16 mouse cellular contexts compared by ENCODE assay signal in genomic region chr15:63694150-63694549, GRCm38 (mm10).
"Had no signal": no experiment of that assay in that cellular context is flagged by ENCODE, and none has a peak within 500 bp of the region (broad histone marks: within the 10 kb centered on the region; RNA-seq: fewer than 3 reads in every experiment).

No protein-coding gene starts in this region.

- H3K27ac ChIP-seq: neural tube, embryonic 13.5 days; neural tube, embryonic 15.5 days; stomach, embryonic 15.5 days; stomach, postnatal 0 days had no signal

- H3K9me3 ChIP-seq: neural tube, embryonic 13.5 days; neural tube, embryonic 15.5 days; stomach, embryonic 15.5 days had no signal

- DNase-seq: retina, postnatal 1 day; right cerebral cortex, adult 18-20 months; right cerebral cortex, postnatal 14 days; right cerebral cortex, postnatal 25 days; right cerebral cortex, postnatal 4 days; spleen, adult 18-20 months; thymus, adult 18-20 months; thymus, adult 2 months; thymus, postnatal 14 days; thymus, postnatal 25 days; thymus, postnatal 36 days; thymus, postnatal 4 days had no signal

- H3K36me3 ChIP-seq: neural tube, embryonic 13.5 days; neural tube, embryonic 15.5 days; stomach, embryonic 15.5 days had no signal

- H3K9ac ChIP-seq: neural tube, embryonic 13.5 days; neural tube, embryonic 15.5 days; stomach, embryonic 15.5 days had no signal

- H3K27me3 ChIP-seq: neural tube, embryonic 13.5 days; neural tube, embryonic 15.5 days; stomach, embryonic 15.5 days had no signal

- H3K4me1 ChIP-seq: neural tube, embryonic 13.5 days; neural tube, embryonic 15.5 days; stomach, embryonic 15.5 days had no signal

- H3K4me3 ChIP-seq: neural tube, embryonic 13.5 days; neural tube, embryonic 15.5 days; stomach, embryonic 15.5 days had no signal

- H3K4me2 ChIP-seq: neural tube, embryonic 13.5 days; neural tube, embryonic 15.5 days; stomach, embryonic 15.5 days had no signal
